Mouse (Mus musculus): ENCODE results near the gene Wfdc6b.
"Not testable (repeated sequence)": the region's sequence is repeated elsewhere in the genome, so short reads cannot be mapped to it uniquely, and the experiment has no call there.

The Wfdc6b gene

DNA sequence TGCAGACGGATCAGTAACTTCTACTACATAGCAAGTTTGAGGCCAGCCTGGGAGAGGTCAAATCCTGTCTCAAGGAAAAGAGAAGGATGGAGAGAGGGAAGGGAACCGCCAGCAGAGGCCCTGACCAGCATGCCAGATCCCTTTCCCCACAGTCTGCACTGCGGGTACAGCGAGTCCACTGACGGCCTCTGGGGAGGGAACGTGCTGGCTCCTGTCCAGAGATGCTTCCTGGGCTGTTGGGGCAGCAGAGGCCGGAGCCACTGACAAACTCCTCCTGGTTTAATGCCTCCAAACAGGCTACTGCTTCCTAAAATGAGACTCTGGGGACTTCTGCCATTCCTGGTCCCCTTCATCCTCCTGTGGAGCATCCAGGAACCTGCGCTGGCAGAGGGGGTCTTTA lies at the start of gene Wfdc6b, which contains the start of gene Wfdc8:
Wfdc6b (plus strand) TSS at position 52 of the 400 bp plus-strand sequence.
Wfdc8 (minus strand) TSS at position 156 of the 400 bp plus-strand sequence.
- peak; percentile 65 to 71 for DNase-seq

DNA sequence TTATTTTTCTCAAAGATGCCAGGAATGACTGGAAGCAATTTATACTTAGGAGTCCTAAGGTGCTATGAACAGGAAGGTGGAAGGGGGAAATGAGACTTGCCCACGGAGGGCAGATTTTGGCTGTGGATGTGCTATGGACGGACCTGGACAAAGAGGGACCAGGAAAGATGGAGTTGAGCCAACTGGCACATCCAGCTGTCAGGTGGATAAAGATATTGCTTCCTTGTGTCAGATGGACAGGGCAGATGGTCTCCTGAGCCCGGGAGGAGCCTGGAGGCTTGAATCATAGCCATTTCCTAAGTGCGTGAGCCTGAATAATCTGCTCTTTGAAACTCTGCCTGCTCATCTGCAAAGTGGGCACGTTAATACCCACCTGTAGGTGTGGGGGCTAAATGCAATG lies 49.0 kb upstream of the Wfdc6b start:
- DNase-seq: no peak

DNA sequence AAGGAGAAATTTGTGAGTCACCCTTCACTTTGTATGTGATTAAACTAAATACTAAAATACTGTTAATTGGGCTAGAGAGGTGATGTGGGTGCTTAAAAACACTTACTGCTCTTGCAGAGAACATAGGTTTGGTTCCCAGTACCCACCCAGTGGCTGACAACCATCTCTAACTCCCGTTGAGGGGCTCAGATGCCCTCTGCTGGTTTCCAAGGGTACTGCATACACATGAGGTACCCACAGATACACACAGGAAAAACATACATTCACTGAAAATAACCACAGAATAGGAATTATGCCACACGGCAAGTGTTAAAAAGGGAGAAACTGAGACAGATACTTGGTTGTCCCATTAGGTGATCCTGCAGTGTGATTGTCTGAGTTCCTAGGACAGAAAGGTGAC lies 46.3 kb upstream of the Wfdc6b start:
- no peak for DNase-seq

DNA sequence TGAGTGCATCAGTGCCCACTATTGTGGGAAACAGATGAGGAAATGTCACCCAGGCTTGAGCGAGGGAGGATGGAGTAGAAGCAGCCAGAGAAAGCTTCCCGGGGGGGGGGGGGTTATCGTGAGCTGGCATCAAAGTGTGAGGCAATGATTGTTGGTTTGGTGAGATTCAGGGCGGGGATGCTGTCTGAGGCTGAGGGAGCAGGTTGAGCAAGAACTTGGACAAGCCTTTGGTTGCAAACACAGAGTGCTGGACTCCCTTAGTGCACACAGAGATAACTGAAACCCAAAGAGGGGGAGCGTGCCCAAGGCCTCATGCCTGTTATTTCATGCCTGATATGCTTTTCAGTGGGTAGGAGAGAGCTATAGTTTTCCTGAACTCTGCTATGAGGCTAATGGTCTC lies 45.9 kb upstream of the Wfdc6b start:
- no peak for DNase-seq

DNA sequence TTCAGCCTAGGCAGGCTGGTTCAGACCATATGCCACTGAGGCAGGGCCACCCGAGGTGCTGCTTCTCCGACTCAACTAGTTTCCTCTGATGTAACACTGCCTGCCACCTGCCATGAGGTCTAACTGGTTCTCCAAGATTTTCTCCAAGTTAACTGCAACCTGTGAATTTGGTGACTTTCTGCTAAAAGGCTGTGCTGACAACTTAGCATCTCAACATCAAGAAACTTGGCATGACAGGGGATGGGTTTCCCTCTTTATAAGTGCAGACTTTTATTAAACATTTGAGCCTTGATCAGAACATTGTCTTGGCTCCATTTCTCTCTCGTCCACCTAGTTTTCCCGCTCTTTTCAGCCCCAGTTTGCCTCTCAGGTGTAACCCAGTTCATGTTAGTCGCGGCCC lies 40.0 kb upstream of the Wfdc6b start, which contains the start of gene Spint3:
Spint3 (minus strand) TSS at position 101 of the 400 bp plus-strand sequence.
- not testable (repeated sequence) for DNase-seq

DNA sequence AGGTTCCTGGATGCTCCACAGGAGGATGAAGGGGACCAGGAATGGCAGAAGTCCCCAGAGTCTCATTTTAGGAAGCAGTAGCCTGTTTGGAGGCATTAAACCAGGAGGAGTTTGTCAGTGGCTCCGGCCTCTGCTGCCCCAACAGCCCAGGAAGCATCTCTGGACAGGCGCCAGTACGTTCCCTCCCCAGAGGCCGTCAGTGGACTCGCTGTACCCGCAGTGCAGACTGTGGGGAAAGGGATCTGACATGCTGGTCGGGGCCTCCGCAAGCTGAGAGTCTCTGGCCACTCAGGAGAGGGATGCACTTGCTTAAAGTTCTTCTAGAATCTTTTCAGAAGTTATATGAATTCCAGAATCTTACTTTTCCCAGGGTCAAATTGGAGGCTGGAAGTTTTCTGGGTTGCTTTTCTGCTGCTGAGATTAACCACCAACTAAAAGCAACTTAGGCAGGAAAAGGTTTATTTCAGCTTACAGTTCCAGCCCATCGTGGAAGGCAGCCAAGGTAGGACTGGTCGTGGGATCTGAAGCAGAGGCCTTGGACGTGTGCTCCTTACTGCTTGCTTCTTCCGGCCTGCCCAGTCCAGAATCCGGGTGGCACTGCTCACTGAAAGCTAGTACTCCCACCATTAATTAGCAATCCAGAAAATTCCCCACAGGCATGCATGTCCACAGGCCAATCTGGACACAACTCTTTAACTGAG lies 28.1 kb upstream of the Wfdc6b start, which contains the start of gene Wfdc6a:
Wfdc6a (minus strand) TSS at position 423 of the 701 bp plus-strand sequence.
- peak; percentile 32 to 39 for DNase-seq

DNA sequence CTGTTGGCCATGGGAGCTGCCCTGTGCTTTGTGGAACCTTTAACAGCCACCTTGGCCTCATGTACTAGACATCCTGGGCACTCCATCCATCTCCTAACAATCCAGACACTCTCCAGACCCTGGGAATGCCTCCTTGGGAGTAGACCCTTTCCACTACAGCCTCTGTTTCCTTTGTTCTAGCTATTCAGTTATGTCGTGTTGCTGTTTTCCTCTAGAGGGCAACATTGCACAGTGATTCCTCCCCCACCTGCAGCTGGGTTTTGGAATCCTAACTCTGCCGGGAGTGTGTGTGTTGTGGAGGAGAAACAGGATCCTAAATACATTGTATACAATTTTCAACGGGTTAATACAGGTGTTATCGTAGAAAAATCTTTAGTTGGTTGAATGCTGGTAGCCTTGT lies 21.3 kb upstream of the Wfdc6b start:
- peak; percentile 29 to 44 for DNase-seq

DNA sequence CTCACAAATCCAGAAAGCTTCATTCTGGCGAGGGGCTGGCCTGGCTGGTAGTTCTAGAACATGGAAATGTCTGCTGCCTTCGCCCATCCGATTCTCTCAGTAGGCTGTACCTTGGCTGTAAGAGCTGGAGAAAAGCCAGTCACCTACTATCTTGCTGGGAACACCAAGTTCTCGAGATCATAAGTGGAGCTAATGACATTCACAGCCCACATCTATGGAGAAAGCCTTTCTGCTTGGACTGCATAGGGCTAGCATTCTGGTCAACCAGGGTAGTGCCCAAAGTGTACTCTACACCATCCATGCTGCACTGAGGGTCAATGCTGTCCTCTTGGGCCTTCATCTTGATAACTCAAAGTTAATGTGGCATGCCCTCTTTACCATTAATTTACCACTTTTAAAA lies 19.8 kb upstream of the Wfdc6b start, which contains the start of gene Eppin:
Eppin (minus strand) TSS at position 101 of the 400 bp plus-strand sequence.
- no peak for DNase-seq

DNA sequence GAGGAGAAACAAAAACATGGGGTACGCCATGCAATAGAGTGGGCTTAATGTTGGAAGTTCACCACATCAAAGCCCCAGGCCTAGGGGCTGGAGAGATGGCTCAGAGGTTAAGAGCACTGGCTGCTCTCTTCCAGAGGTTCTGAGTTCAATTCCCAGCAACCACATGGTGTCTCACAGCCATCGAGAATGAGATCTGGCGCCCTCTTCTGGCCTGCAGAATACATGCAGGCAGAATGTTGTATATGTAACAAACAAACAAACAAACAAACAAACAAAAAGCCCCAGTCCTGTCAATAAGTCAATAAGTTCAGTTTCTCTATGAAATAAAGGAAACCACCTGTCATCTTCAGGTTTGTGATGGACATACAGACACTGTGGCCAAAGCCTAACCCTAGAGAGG lies 13.1 kb upstream of the Wfdc6b start:
- no peak for DNase-seq

DNA sequence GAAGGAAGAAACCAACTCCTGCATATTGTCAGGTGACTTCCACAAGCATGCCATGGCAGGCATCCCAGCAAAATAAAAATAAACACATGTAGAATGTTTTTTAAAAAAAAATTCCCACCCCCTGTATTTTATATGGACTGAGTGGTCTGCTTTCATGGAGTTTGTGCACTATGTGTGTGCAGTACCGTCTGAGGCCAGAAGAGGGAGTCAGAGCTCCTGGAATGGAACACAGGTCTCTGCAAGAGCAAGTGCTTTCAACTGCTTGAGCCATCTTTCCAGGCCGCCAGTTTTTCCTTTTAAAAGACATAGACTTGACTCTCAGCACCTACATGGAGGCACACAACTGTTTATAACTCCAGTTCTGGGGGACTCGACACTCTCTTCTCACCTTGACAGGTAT lies 9.8 kb upstream of the Wfdc6b start:
- DNase-seq: no peak

DNA sequence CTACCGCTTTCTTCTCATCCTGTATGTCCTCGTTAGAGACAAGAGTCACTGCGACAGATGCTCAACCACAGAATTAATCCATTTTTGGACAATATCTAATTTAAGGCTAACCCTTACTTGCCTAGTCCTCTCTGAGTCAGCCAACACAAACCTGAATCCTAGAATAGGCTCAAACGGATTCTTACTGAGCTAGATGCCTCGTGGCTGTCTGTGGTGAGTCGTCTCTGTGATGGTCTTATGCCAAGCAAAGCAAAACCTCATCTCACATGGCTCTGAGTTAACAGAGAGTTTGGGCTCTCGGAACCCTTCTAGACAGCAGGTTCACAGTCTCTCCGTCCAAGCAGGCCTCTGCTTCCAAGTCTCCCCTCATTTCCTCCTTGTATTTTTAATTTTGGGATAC lies 8.9 kb upstream of the Wfdc6b start:
- no peak for DNase-seq

DNA sequence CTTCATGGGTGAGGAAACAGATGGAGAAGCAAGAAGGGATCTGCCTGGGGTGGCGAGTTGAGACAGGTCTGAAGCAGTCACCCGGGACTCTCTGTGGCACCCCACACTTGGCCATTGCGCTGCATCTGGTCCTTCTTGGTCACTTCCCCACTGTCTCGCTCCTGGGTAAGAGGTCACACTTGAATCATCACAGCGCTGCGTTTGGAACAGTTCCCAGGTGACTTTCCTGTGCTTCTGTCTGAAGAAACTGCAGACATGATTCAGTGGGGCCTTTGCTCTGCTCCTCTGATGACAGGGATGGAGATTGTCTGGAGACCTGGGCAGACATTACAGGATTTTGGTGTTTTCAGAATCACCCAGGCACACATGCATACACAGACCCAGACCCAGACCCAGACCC lies 4.5 kb upstream of the Wfdc6b start:
- DNase-seq: peak; percentile 18 to 44

DNA sequence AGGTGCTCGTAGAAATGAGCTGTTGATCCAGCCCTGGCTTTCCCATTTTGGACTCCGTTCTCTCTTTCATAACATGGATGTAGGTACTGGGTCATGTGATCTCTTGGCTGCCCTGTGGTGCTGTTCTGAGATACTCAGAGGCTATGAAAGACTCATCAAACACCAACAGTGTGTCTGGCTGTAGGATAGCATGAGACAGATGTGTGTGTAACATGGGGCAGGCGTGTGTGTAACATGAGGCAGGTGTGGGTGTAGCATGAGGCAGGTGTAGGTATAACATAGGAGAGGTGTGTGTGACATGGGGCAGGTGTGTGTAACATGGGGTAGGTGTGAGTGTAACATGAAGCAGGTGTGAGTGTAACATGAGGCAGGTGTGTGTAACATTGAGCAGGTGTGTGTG lies 2.1 kb downstream of the Wfdc6b start:
- no peak for DNase-seq

DNA sequence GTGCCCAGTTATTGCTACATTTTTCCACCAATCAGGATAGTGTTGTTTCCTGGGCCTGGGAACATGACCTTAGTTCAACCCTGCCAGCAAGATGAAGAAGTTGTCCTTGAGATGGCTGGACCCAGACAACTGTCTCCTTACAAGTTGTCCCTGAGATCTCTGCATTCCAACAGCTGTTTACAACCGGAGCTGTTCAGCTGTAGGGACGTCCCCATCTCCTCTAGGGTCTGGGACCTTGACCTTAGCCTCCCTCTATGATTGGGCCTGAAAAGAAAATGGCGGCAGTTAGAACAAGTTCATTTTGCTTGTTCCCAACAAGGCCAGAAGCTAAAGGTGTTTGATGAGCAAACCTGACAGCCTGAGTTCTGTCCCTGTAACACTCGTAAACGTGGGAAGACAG lies 5.7 kb downstream of the Wfdc6b start:
- no peak for DNase-seq

DNA sequence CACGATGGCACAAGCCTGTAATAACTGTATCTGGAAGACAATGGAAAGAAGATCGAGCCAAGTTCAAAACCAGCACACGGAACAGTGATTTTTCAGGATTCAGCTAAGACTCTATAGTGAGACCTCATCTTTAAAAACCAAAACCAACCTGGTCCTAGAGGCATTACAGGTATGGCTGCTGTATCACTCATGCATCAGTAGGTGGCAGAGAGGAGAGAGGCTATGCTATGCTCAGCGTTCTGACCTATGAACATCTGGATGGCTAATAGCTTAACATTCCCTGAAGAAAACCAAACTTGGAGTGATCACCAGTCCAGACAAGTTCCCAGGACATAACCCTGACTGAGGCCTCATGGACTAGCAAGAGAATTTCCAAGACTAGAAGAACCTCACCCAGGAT lies 8.5 kb downstream of the Wfdc6b start:
- DNase-seq: no peak

DNA sequence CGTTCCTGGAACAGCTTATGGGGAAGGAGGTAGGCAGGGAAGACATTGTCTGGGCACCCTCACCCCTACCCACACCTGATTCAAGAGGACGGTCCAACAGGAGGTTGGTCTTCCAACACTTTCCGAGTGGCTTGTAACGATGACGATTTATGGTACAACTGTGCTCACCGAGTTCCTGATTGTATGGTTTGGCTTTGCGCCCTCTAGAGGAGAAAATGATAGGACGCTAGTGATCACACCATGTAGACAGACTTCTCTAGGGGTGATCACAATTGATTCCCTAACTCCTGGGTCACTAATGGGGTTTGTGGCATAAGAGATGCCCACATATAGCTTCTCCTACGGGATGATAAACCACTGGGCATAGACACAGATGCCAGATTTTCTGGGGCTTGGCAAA lies 21.9 kb downstream of the Wfdc6b start:
- DNase-seq: no peak

DNA sequence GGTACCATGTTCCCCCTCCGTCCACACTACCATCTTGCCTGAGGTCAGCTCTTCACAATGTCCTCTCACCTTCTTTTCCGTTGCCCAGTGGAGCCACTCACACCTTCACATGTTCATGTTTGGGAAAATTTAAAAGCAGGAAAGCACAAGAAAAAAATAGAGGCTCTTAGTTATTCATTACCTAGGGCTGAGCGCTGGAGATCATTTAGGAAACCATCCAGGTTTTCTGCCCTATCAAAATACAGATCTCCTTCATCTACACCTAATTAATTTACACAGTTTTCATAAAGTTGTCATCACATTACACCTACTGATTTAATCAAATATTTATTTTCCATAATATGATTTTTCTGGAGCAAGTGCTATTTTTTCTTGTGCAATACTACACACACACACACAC lies 25.4 kb downstream of the Wfdc6b start, which contains the start of gene Wfdc16:
Wfdc16 (minus strand) TSS at position 101 of the 400 bp plus-strand sequence.
- no peak for DNase-seq

DNA sequence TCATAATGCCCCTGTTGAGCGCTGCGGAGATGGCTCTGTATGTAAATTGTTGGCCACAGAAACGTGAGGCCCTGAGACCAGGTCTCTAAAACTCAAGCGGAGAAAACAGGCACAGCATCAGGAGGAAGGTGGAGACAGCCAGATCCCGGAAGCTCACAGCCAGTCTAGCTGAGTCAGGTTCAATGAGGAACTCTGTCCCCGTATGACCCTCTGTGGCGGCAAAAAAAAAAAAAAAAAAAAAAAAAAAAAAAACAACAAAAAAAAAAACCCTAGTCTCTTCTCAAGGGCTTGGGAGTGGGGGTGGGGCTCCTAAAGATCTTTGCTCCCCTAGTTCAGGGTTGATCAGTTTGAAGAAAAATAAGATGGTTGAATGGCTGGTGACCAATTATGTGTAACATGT lies 27.8 kb downstream of the Wfdc6b start:
- DNase-seq: peak in 1 of 2 experiments; percentile 16

DNA sequence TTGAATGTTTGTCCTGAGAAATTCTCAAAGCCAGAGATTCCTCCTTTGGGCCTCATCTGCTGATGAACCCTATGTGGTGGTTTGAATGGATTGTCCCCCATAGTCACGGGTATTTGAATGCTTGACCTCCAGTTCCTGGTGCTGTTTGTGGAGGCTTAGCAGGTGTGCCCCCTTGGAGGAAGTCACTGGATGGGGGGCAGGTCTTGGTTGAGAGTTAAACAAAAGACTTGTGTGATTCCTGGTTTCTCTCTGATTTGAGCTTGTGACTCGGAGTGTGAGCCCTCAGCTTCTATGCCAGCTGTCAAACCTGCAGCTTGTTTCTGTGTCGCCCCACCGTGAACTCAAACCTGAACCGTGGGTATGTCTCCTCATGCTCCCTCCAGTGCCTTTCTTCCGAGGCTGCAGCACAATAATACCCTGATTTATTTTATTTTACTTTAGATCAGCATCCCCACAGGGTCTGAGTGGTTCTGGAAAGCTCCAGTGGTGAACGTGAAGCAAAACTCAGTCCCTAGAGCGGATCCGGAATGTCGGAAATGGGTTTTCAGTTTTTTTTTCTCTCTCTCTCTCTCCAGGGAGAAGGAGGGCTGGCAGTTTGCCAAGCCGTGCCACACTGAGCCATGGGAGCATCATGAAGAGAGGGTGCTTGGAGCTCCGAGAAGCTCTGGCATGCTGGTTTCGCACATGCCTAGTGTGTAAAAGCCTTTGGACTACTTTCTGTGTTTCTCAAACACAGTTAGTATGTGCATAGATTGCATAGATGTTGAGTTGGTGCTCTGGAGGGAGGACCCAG lies 28.8 kb downstream of the Wfdc6b start:
- peak; percentile 31 to 49 for DNase-seq

DNA sequence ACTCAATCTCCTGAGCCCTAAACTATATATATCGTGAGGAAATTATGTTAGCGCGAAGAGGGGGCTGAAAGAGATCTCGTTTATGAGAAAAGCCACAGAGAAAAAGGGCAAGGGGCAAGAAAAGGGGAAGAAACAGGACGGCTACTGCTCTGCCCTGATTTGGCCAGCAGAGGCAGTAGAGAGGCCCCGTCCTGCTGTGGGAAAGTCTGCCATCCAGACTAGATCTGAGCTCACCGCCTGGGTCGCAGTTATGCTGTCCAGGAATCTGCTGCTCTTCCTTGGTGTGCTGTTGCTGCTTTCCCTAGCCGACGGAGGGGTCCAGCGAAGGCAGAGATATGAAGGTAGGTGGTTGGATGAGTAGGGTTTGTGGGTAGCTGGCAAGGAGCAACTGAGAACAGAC lies 42.5 kb downstream of the Wfdc6b start, which contains the start of gene Wfdc10:
Wfdc10 (plus strand) TSS at position 189 of the 400 bp plus-strand sequence.
- peak; percentile 73 to 77 for DNase-seq

DNA sequence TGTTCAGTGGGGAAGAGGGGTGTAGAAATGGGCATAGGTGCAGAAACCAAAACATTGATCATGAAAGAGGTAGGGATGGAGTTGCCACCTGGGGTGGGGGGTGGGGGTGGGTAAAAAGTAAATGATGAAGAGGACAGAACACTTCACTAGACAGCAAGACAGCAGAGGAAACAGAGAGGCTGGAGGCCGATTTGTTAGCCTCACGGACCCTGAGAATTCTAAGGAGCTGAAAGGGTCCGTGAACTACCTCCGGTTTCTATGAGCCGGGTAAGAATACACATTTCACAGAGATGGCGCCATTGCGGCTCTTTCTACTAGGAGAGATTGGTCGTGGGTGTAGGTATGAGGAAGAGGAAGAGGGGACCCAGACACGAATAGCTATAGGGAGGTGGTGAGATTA lies 43.2 kb downstream of the Wfdc6b start, which contains the start of gene Wfdc9:
Wfdc9 (minus strand) TSS at position 101 of the 400 bp plus-strand sequence.
- DNase-seq: no peak

DNA sequence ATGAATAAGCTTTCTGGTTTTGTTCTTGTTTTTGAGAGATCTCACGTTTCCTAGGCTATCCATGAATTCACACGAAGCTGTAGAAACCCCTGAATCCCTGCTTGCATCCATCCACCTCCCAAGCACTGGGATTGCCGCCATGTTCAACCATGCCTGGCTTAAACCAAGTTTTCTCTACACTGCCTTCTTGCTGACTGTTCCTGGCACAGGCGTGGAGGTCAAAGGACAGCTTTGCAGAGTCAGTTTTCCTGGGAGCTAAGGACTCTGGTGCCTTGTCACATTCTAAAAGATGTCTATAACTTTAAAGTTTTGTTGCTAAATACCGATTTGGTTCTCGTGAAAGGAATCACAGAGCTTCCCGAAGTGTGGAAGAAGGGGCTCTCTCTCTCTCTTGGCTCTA lies 51.5 kb downstream of the Wfdc6b start:
- DNase-seq: no peak

Measured in kidney, postnatal 4 days (tissue).